Mouse (Mus musculus) kidney, embryonic 16.5 days (tissue): ENCODE measurements around the gene AA467197. TPM values are rescaled to one million over a fixed set of nuclear protein-coding genes. Genes with fewer than 3 reads are reported as not detected.

Experiments
- ATAC-seq: fragments of 200-750 bp; cut with Nextera tagmentation; 2 replicates; pipeline ENCODE4 v1.8.0; 2017; ENCODE audit warnings: moderate TSS enrichment; ENCODE audit not compliant: low FRiP score, low TSS enrichment
- H3K27ac ChIP-seq: fragments of 300-500 bp; sonication (generic); 2 replicates; pipeline ENCODE4 v1.5.1; 2014; ENCODE audit warnings: low read length
- H3K27me3 ChIP-seq: fragments of 300-500 bp; sonication (generic); 2 replicates; pipeline ENCODE4 v1.6.1; 2014; ENCODE audit warnings: low read length, control low read depth, mixed read lengths; ENCODE audit not compliant: insufficient read depth
- H3K36me3 ChIP-seq: fragments of 300-500 bp; sonication (generic); 2 replicates; pipeline ENCODE4 v1.6.1; 2014; ENCODE audit warnings: low read length, control low read depth, mixed read lengths; ENCODE audit not compliant: insufficient read depth
- H3K4me1 ChIP-seq: fragments of 300-500 bp; sonication (generic); 2 replicates; pipeline ENCODE4 v1.6.1; 2014; ENCODE audit warnings: low read length, control low read depth, mixed read lengths; ENCODE audit not compliant: insufficient read depth
- H3K4me2 ChIP-seq: fragments of 300-500 bp; sonication (generic); replicated peaks from 2 replicates; pipeline ENCODE4 v1.6.1; 2014; ENCODE audit warnings: low read depth, low read length
- H3K4me3 ChIP-seq: fragments of 300-500 bp; sonication (generic); 2 replicates; pipeline ENCODE4 v1.5.1; 2014; ENCODE audit warnings: mild to moderate bottlenecking, low read length
- H3K9ac ChIP-seq: fragments of 300-500 bp; sonication (generic); replicated peaks from 2 replicates; pipeline ENCODE4 v1.6.1; 2014; ENCODE audit warnings: low read length
- H3K9me3 ChIP-seq: fragments of 300-500 bp; sonication (generic); 2 replicates; pipeline ENCODE4 v1.6.1; 2016; ENCODE audit warnings: low read length, control low read depth
- WGBS: fragments of 180-500 bp; shearing (Covaris S2); extraction: QIAGEN DNeasy Blood & Tissue Kit; methylation state at CpG from one replicate; pipeline ENCODE4 v1.1.7; 2014; 5-methylcytosine and 5-hydroxymethylcytosine counted together
- polyA plus RNA-seq: library from polyadenylated mRNA; unstranded; fragments of >200 nt; fragmentation: Nextera tagmentation; extraction: Ambion mirVana; gene quantifications from 2 replicates; pipeline ENCODE4 v1.2.1, GENCODE M21; 2015

The AA467197 gene
- polyA plus RNA-seq, 1 experiment from 2014 or later: not detected

GRCm38 (mm10) chr2:122659825-122660224 is 23.0 kb downstream of the AA467197 start:
- H3K27ac ChIP-seq: no peak overlapping the region
- no peaks in the 10 kb centered on the region for H3K36me3 ChIP-seq
- H3K27me3 ChIP-seq: no peaks in the 10 kb centered on the region
- no peak overlapping the region for H3K9ac ChIP-seq
- no peaks in the 10 kb centered on the region for H3K9me3 ChIP-seq
- no peaks in the 10 kb centered on the region for H3K4me1 ChIP-seq
- ATAC-seq: no peak
- H3K4me2 ChIP-seq: no peak overlapping the region
- 81% methylated on average over 7 of the region's 7 CpGs for WGBS
- H3K4me3 ChIP-seq: no peak overlapping the region

- Histone ChIP-seq H3K4me2 (no peak overlapping the region), H3K4me3 (no peak overlapping the region), H3K36me3 (no peaks in the 10 kb centered on the region), H3K9me3 (no peaks in the 10 kb centered on the region), H3K4me1 (no peaks in the 10 kb centered on the region), H3K27ac (no peak overlapping the region), H3K27me3 (0 out of 2 replicates have a peak, but pooled peaks cover 4% of the 10 kb centered on the region), H3K9ac (no peak overlapping the region)
- ATAC-seq: 0 out of 2 replicates have a peak, but pooled peaks have one; percentile 19
- WGBS: 62% methylated on average over 6 of the region's 6 CpGs
These were observed 28.6 kb downstream of the AA467197 start for GRCm38 (mm10) chr2:122665253-122665972.

GRCm38 (mm10) chr2:122665973-122666875 is 29.4 kb downstream of the AA467197 start:
- H3K27me3 ChIP-seq: 0 out of 2 replicates have a peak, but pooled peaks cover 4% of the 10 kb centered on the region
- whole genome bisulfite sequencing: 29% methylated on average over 12 of the region's 12 CpGs
- peak; percentile 69; the same call in 1 of the 2 replicates for ATAC-seq

GRCm38 (mm10) chr2:122667856-122668255 is 31.1 kb downstream of the AA467197 start:
- Histone ChIP-seq H3K36me3 (no peaks in the 10 kb centered on the region), H3K9me3 (no peaks in the 10 kb centered on the region), H3K4me2 (no peak overlapping the region), H3K4me1 (no peaks in the 10 kb centered on the region), H3K4me3 (no peak overlapping the region), H3K27me3 (0 out of 2 replicates have a peak, but pooled peaks cover 4% of the 10 kb centered on the region), H3K9ac (no peak overlapping the region), H3K27ac (no peak overlapping the region)
- 41% methylated on average over 5 of the region's 5 CpGs for WGBS
- no peak for ATAC-seq

More at GRCm38 (mm10) chr2:122665973-122666875, 29.4 kb downstream of the AA467197 start:
- Histone ChIP-seq H3K27ac (no peak overlapping the region), H3K4me1 (no peaks in the 10 kb centered on the region), H3K9ac (no peak overlapping the region), H3K9me3 (no peaks in the 10 kb centered on the region), H3K4me3 (no peak overlapping the region), H3K4me2 (no peak overlapping the region), H3K36me3 (no peaks in the 10 kb centered on the region)

GRCm38 (mm10) chr2:122671714-122672113 is 34.9 kb downstream of the AA467197 start:
- Histone ChIP-seq H3K9me3 (no peaks in the 10 kb centered on the region), H3K27ac (no peak overlapping the region), H3K9ac (no peak overlapping the region), H3K27me3 (0 out of 2 replicates have a peak, but pooled peaks cover 3% of the 10 kb centered on the region), H3K4me3 (no peak overlapping the region), H3K4me1 (no peaks in the 10 kb centered on the region), H3K36me3 (no peaks in the 10 kb centered on the region), H3K4me2 (no peak overlapping the region)
- no peak for ATAC-seq
- 80% methylated on average over 5 of the region's 5 CpGs for WGBS

GRCm38 (mm10) chr2:122672841-122673240 is 36.1 kb downstream of the AA467197 start:
- no peaks in the 10 kb centered on the region for H3K36me3 ChIP-seq
- H3K4me2 ChIP-seq: no peak overlapping the region
- WGBS: 72% methylated on average over 5 of the region's 5 CpGs
- H3K27ac ChIP-seq: no peak overlapping the region
- H3K4me1 ChIP-seq: no peaks in the 10 kb centered on the region
- no peak overlapping the region for H3K9ac ChIP-seq
- no peaks in the 10 kb centered on the region for H3K27me3 ChIP-seq
- no peak for ATAC-seq
- no peaks in the 10 kb centered on the region for H3K9me3 ChIP-seq
- H3K4me3 ChIP-seq: no peak overlapping the region

GRCm38 (mm10) chr2:122675126-122675525 is 38.3 kb downstream of the AA467197 start:
- Histone ChIP-seq H3K9ac (no peak overlapping the region), H3K4me3 (no peak overlapping the region), H3K36me3 (no peaks in the 10 kb centered on the region), H3K27me3 (no peaks in the 10 kb centered on the region), H3K4me2 (no peak overlapping the region), H3K9me3 (no peaks in the 10 kb centered on the region), H3K27ac (no peak overlapping the region), H3K4me1 (no peaks in the 10 kb centered on the region)
- WGBS: 89% methylated on average over 2 of the region's 2 CpGs
- no peak for ATAC-seq

GRCm38 (mm10) chr2:122681379-122682137 is 44.8 kb downstream of the AA467197 start:
- Histone ChIP-seq H3K4me3 (no peak overlapping the region), H3K9me3 (peaks cover 10% of the 10 kb centered on the region), H3K9ac (no peak overlapping the region), H3K36me3 (no peaks in the 10 kb centered on the region), H3K27ac (no peak overlapping the region), H3K4me1 (no peaks in the 10 kb centered on the region), H3K4me2 (no peak overlapping the region), H3K27me3 (no peaks in the 10 kb centered on the region)
- WGBS: 84% methylated on average over 5 of the region's 5 CpGs
- no peak for ATAC-seq

GRCm38 (mm10) chr2:122682520-122682919 is 45.7 kb downstream of the AA467197 start:
- H3K36me3 ChIP-seq: no peaks in the 10 kb centered on the region
- no peaks in the 10 kb centered on the region for H3K4me1 ChIP-seq
- no peaks in the 10 kb centered on the region for H3K27me3 ChIP-seq
- H3K9ac ChIP-seq: no peak overlapping the region
- peaks cover 10% of the 10 kb centered on the region for H3K9me3 ChIP-seq
- no peak for ATAC-seq
- H3K27ac ChIP-seq: no peak overlapping the region
- 71% methylated on average over 2 of the region's 2 CpGs for WGBS
- H3K4me2 ChIP-seq: no peak overlapping the region
- H3K4me3 ChIP-seq: no peak overlapping the region
